Comparison of ENCODE assay signal across 8 mouse cellular contexts in genomic region chr11:6292116-6292987, GRCm38 (mm10). TPM values are rescaled to one million over a fixed set of nuclear protein-coding genes. Genes with fewer than 3 reads are reported as not detected.
DNase-seq lines count a peak whose midpoint lies in the region; ATAC-seq and TF ChIP-seq lines count a peak whose summit lies in the region.

No protein-coding gene starts in this region.

- 19% methylated on average over 33 of the region's 33 CpGs for WGBS in forebrain, embryonic 16.5 days
- WGBS in hindbrain, embryonic 13.5 days = 16% methylated on average over 33 of the region's 33 CpGs
- 10% methylated on average over 33 of the region's 33 CpGs for WGBS in small intestine, adult 2 months

- peak; percentile 78 for DNase-seq in adrenal gland, postnatal 14 days
- DNase-seq in adrenal gland, adult 2 months = no peak
- DNase-seq in c-Kit-positive CD71-positive TER-119-positive erythroid progenitor cells, embryonic 14.5 days (ENCODE audit: low spot score) = peak; percentile 87
- DNase-seq in left cerebral cortex, adult 9 months (ENCODE audit: low spot score in 2 of 2) = peak; percentile 70 to 80

- peak overlapping the region; percentile 72 for H3K9ac ChIP-seq in forebrain, embryonic 16.5 days (replicated peaks; ENCODE audit: low read depth, low read length)
- peak overlapping the region; percentile 86 for H3K9ac ChIP-seq in hindbrain, embryonic 13.5 days

- peak overlapping the region; percentile 90 for H3K4me3 ChIP-seq in forebrain, embryonic 16.5 days (replicated peaks; ENCODE audit: low read length)
- peak overlapping the region; percentile 74 for H3K4me3 ChIP-seq in hindbrain, embryonic 13.5 days
- H3K4me3 ChIP-seq in small intestine, adult 2 months (ENCODE audit: low read depth, low read length) = peak overlapping the region; percentile 87

- ATAC-seq in forebrain, embryonic 16.5 days = peak; percentile 55
- peak; percentile 72 for ATAC-seq in hindbrain, embryonic 13.5 days (ENCODE audit: low FRiP score)
- peak; percentile 44 for ATAC-seq in megakaryocyte progenitor cell, adult 5-6 weeks (replicated peaks; ENCODE audit: poor library complexity)

- no peaks in the 10 kb centered on the region for H3K27me3 ChIP-seq in forebrain, embryonic 16.5 days (replicated peaks; ENCODE audit: control insufficient read depth, insufficient read depth, low read length)
- no peaks in the 10 kb centered on the region for H3K27me3 ChIP-seq in hindbrain, embryonic 13.5 days
- no peaks in the 10 kb centered on the region for H3K27me3 ChIP-seq in small intestine, adult 2 months (ENCODE audit: control insufficient read depth, insufficient read depth, low read length)

- no peaks in the 10 kb centered on the region; the same call in 1 of the 2 replicates for H3K36me3 ChIP-seq in forebrain, embryonic 16.5 days (ENCODE audit: control insufficient read depth, insufficient read depth)
- peaks cover 6% of the 10 kb centered on the region for H3K36me3 ChIP-seq in hindbrain, embryonic 13.5 days
- peaks cover 11% of the 10 kb centered on the region for H3K36me3 ChIP-seq in small intestine, adult 2 months (ENCODE audit: control insufficient read depth, insufficient read depth, low read length)

- no peaks in the 10 kb centered on the region for H3K9me3 ChIP-seq in forebrain, embryonic 16.5 days (ENCODE audit: control insufficient read depth, low read length)
- no peaks in the 10 kb centered on the region for H3K9me3 ChIP-seq in hindbrain, embryonic 13.5 days

- TF ChIP-seq CTCF in small intestine, adult 2 months (IDR thresholded peaks at IDR 0.05; ENCODE audit: extremely low read depth, insufficient read length, insufficient replicate concordance, low read depth, low read length) = peak; percentile 20; the same call in 1 of the 2 replicates

- 0 out of 2 replicates have a peak, but pooled peaks have one; percentile 34 for TF ChIP-seq POLR2A in small intestine, adult 2 months (IDR thresholded peaks at IDR 0.05; ENCODE audit: low read depth, low read length)

- peak overlapping the region; percentile 49 for H3K4me2 ChIP-seq in forebrain, embryonic 16.5 days (ENCODE audit: low read length)
- H3K4me2 ChIP-seq in hindbrain, embryonic 13.5 days = peak overlapping the region; percentile 70

- peaks cover 11% of the 10 kb centered on the region for H3K4me1 ChIP-seq in forebrain, embryonic 16.5 days (replicated peaks; ENCODE audit: control insufficient read depth, insufficient read depth, low read length)
- H3K4me1 ChIP-seq in hindbrain, embryonic 13.5 days (replicated peaks) = peaks cover 13% of the 10 kb centered on the region
- H3K4me1 ChIP-seq in small intestine, adult 2 months (ENCODE audit: control insufficient read depth, insufficient read depth, insufficient read length, low read length) = peaks cover 4% of the 10 kb centered on the region; the same call in 1 of the 2 replicates

- H3K27ac ChIP-seq in forebrain, embryonic 16.5 days (ENCODE audit: low read length) = peak overlapping the region; percentile 90
- peak overlapping the region; percentile 93 for H3K27ac ChIP-seq in hindbrain, embryonic 13.5 days
- H3K27ac ChIP-seq in small intestine, adult 2 months (ENCODE audit: insufficient read depth, low read depth, low read length) = peak overlapping the region; percentile 97

RNA-seq across cellular contexts. Expression of gene Ogdh, which starts 0.9 kb away (rescaled TPM):
- total RNA-seq in adrenal gland, postnatal 14 days (2021) = 914 and 944 TPM in 2 replicates
- total RNA-seq in adrenal gland, adult 2 months (2021) = 100 to 1,000 TPM; 601 to 682 TPM
- polyA plus RNA-seq in adrenal gland, adult 2 months (2012; rRNA removed) = 227 and 333 TPM in 2 replicates
- 99.5 and 99.6 TPM in 2 replicates for polyA plus RNA-seq in forebrain, embryonic 16.5 days (2015; fragmentation: Nextera tagmentation; extraction: Ambion mirVana)
- 97.9 and 105 TPM in 2 replicates for polyA plus RNA-seq in hindbrain, embryonic 13.5 days (2015; fragmentation: Nextera tagmentation; extraction: Ambion mirVana)
- 110 and 113 TPM in 2 replicates for total RNA-seq in megakaryocyte progenitor cell, adult 5-6 weeks (2015)
- 84.7 and 91.1 TPM in 2 replicates for total RNA-seq in megakaryocyte progenitor cell, adult 5-6 weeks (2017)
- polyA plus RNA-seq in small intestine, adult 2 months (2012; rRNA removed) = 164 and 346 TPM in 2 replicates

RNA-seq across cellular contexts. Expression of gene Tmed4, which starts 17.7 kb away (rescaled TPM):
- total RNA-seq in adrenal gland, postnatal 14 days (2021) = 87.9 and 88.6 TPM in 2 replicates
- total RNA-seq in adrenal gland, adult 2 months (2021) = 100 to 1,000 TPM; 113 to 118 TPM
- 116 and 154 TPM in 2 replicates for polyA plus RNA-seq in adrenal gland, adult 2 months (2012; rRNA removed)
- polyA plus RNA-seq in forebrain, embryonic 16.5 days (2015; fragmentation: Nextera tagmentation; extraction: Ambion mirVana) = 157 and 163 TPM in 2 replicates
- 142 and 145 TPM in 2 replicates for polyA plus RNA-seq in hindbrain, embryonic 13.5 days (2015; fragmentation: Nextera tagmentation; extraction: Ambion mirVana)
- 54.5 and 60.0 TPM in 2 replicates for total RNA-seq in megakaryocyte progenitor cell, adult 5-6 weeks (2015)
- total RNA-seq in megakaryocyte progenitor cell, adult 5-6 weeks (2017) = 54.8 and 63.7 TPM in 2 replicates
- 103 and 182 TPM in 2 replicates for polyA plus RNA-seq in small intestine, adult 2 months (2012; rRNA removed)

RNA-seq across cellular contexts. Expression of gene Ddx56, which starts 24.8 kb away (rescaled TPM):
- 50.1 and 50.7 TPM in 2 replicates for total RNA-seq in adrenal gland, postnatal 14 days (2021)
- 10 to 100 TPM; 44.9 to 51.8 TPM for total RNA-seq in adrenal gland, adult 2 months (2021)
- polyA plus RNA-seq in adrenal gland, adult 2 months (2012; rRNA removed) = 23.7 and 27.6 TPM in 2 replicates
- 86.8 and 90.2 TPM in 2 replicates for polyA plus RNA-seq in forebrain, embryonic 16.5 days (2015; fragmentation: Nextera tagmentation; extraction: Ambion mirVana)
- 67.4 and 71.6 TPM in 2 replicates for polyA plus RNA-seq in hindbrain, embryonic 13.5 days (2015; fragmentation: Nextera tagmentation; extraction: Ambion mirVana)
- total RNA-seq in megakaryocyte progenitor cell, adult 5-6 weeks (2015) = 34.7 and 44.6 TPM in 2 replicates
- 44.6 and 51.4 TPM in 2 replicates for total RNA-seq in megakaryocyte progenitor cell, adult 5-6 weeks (2017)
- polyA plus RNA-seq in small intestine, adult 2 months (2012; rRNA removed) = 11.1 and 12.4 TPM in 2 replicates
